Mouse (Mus musculus) brain, embryonic 14.5 days (tissue): ENCODE results near the gene Ero1lb. TPM values are rescaled to one million over a fixed set of nuclear protein-coding genes. Genes with fewer than 3 reads are reported as not detected.
"Not testable (repeated sequence)": the region's sequence is repeated elsewhere in the genome, so short reads cannot be mapped to it uniquely, and the experiment has no call there.

Experiments
- DNase-seq: peaks from one replicate; pipeline ENCODE4 v3.0.0-alpha.2; 2011; ENCODE audit warnings: low read depth
- polyA plus RNA-seq: library from polyadenylated mRNA; depleted of rRNA; stranded (reverse); fragments of >200 nt; gene quantifications from 2 replicates; pipeline ENCODE4 v1.2.3, GENCODE M21; 2012; rRNA removed

Ero1lb gene
- polyA plus RNA-seq, 1 experiment, result 7.4 TPM

DNA sequence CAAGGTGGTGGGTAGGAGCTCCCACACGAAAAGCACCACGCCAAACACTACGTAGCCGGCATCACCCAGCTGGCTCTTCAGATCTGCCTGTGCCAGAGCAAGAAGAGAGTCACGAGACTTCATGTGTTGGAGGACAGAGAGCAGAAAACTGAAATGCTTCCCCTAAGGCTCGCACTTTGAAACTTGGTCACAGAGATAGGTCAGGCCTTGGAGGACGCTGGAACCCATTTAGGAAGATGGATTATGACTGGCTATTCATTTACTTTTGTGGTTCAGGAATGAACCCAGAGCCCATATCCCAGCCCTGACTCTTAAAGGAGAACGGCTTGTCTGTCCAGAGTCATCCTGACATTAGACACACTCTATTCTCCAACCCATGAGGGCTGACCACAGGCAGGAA, 54.1 kb downstream of the Ero1lb start:
- DNase-seq, result not testable (repeated sequence)

DNA sequence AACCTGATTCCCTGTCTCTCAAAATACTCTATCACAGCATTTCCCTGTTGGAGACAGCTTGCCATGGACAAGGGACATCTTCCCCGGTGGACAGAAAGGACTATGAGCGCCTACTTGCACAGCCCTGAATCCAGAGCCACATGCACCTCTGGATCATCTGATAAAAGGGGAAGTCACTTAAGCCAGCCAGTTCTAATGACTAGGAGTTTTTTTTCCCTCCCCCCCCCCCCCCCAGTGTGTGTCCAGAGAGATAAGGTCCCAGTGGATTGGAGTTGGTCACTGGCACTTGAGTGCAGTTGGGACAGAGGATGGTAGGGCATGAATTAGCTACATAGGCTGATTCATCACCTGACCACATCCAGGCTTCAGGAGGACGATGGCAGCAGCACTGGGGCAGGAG, 60.4 kb downstream of the Ero1lb start:
- not testable (repeated sequence) for DNase-seq

DNA sequence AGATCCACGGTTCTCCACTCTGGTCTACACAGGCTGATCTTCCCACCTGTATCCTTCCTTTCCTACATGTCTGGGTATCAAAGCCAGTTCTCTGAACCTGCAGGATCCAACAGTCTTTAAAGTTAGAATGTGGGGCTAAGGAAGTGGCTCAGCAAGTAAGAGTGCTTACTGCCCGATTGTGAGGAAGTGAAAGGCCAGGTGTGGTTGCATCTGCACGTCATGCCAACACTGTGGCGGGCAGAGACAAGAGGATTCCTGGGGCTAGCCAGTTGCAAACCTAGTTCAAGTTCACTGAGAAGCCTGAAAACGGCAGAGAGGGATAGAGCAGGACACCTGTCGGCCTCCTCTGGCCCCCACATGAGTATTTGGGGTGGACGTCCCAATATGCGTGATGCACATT, 62.1 kb downstream of the Ero1lb start:
- DNase-seq, result not testable (repeated sequence)

DNA sequence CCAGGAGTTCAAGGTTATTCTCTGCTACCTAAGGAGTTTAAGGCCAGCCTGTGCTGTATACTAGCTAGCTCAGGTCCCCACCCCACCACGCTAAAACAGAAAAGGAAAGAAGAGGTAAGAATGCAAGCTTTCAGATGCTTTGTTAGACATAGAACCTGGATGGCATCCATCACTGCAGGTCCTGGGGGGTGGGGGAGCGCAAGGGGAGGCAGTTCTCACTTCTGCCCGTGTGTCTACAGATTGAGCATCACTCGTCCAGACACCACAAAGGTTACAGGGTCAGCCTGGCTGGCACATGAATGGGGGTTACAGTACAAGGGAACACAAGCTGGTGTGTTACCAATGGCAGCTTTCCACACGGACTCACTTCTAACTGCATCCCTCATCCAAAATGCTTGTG, 62.5 kb downstream of the Ero1lb start:
- DNase-seq, result not testable (repeated sequence)

DNA sequence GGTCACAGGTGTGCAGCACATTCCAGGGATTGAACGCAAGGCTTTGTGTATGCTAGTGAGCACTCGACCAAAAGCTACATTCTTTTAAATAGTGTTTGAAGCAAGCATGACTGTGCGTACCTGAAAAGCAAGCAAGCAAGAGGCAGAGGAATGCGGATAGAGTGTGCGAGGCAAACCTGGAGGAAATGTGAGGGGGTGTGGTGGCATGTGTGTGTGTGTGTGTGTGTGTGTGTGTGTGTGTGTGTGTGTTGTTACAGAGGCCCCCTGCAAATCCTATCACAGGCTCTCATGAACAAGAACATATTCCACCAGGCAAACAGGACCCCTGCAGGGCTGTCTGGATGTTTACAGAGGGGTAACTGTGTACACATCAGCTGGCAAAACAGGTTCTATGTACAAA, 64.6 kb downstream of the Ero1lb start:
- not testable (repeated sequence) for DNase-seq

DNA sequence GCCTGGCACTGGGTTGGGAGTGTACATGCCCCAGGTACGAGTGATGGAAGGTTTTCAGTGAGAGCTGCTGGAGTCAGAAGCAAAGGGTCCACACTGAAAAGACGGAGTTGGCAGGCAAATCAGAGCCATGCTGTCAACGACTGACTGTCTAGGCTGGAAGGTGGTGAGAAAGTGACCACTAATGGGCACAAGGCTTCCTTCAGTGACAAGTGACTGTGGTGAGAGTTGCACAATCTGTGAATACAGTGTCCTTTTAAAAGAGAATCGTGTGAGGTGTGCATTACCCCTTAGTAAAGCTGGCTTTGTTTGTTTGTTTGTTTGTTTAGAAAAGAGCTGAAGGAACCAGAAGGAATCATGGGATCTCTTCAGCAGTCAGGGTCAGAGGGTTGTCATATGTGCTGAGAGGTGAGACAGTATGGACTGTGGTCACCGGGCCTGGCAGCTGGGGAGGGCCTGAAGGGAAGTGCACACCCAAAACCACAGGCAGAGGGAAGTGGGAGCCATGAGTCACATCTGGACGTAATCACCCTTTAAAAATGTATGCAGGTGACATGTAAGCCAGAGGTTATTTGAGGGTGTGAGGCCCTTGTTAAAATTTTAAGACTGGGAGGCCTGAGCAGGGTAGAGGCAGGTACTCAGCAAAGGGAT, 69.4 kb downstream of the Ero1lb start:
- not testable (repeated sequence) for DNase-seq

DNA sequence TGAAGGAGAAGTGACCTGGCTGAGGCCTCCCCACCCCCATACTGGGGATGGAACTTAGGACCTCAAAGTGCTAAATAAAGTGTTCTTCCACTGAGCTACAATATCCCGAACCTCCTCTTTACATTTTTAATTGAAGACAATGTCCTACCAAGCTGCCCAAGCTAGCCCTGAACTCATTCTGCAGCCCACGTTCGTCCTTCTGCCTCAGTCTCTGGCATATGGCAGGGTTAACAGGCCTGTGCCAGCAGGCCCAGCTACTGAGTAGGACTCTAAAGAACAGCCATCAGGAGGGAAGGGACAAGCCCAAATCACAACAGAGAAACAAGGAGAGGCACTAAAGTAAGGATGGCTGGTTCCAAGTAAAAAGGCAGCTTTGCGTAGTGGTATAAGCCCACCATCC, 77.1 kb downstream of the Ero1lb start:
- DNase-seq, result not testable (repeated sequence)

DNA sequence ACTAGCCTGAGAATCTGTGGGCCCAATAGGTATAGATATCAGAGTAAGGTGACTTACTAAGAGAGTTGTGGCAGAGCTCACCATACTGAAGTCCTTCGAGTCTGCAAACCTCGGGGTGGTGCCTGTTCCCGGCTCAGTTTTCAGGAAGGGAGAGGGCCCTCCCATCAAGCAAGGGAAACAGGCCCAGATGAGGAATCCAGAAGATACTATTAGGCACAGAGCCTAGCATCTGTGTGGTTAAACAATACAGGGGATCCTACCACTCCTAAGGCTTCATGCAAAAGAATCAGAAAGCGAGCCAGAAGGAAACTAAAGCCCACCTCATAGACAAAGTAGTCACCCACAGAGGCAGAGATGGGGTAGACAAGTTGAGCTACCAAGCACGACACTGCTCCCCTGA, 81.0 kb downstream of the Ero1lb start:
- DNase-seq, result not testable (repeated sequence)

DNA sequence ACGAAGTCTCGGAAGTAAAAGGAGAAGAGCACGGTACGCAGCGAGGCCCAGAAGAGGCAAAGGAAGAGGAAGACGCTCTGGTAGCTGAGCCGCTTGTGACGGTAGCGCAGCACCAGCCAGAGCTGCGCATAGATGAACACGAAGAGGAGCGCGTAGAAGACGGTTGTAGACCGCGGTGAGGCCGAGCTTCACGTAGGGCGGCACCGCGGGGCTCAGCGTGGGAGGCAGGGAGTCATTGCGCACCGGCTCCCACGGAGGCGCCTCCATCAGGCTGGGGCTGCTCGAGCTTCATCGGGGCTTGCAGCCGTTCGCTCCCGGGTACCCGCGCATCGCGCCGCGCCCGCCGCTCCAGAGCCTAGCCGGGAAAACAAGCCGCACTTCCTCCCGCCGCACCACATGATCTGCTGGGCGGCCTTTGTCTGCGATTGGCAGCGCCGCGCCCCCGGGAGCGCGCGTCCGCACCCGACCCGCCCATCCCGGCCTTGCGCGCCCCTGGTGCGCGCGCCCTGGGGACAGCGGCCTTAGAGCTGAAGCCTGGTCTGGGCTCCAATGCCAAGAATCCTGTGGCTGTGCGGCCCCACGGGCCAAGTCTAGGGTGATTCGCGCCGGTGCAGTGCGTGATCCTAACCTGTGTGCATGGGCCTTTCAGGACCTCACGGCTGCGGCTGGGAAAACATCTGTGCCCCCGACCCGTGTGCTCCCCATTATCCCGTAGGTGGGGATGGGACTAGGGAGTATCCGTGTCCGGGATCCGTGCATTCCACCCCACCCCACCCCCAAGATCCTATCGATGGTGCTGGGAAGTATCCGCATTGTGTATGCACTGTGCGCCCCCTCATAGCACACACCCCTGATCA, 84.6 kb downstream of the Ero1lb start:
- peak; percentile 85 for DNase-seq

DNA sequence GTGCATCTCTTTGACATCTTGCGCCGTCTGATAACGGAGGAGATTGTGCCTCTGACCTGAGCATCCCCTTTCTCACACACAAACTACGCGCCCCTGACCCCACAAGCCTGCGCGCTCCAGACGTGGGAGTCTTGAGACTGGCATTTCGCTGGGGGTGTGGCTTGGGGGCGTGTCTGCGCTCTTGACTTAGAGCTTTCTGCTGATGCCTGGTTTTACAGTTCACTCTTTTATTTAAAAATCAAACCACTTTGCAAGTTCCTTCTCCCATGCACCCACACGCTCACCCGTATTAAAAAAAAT, 85.2 kb downstream of the Ero1lb start:
- DNase-seq, result peak; percentile 75

Other genes with a start within 250 kb of the Ero1lb start
- 3.4 and 4.8 TPM in 2 replicates for gene Actn2, start 225.1 kb upstream of the Ero1lb start, polyA plus RNA-seq
- 32.3 and 33.2 TPM in 2 replicates for gene Heatr1, start 170.8 kb upstream of the Ero1lb start, polyA plus RNA-seq
- 20.0 and 22.7 TPM in 2 replicates for gene Lgals8, start 100.9 kb upstream of the Ero1lb start, polyA plus RNA-seq
- gene Edaradd, start 45.4 kb upstream of the Ero1lb start, polyA plus RNA-seq, result 0.69 and 0.98 TPM in 2 replicates
- gene Prl2c3, start 234.2 kb downstream of the Ero1lb start, polyA plus RNA-seq, result 0.36 and 0.90 TPM in 2 replicates